Mouse (Mus musculus) spleen, postnatal 14 days (tissue): ENCODE data around the gene Ppm1l.

ENCODE experiments used
- DNase-seq, 2 experiments: peaks; one replicate each; pipeline ENCODE4 v3.0.0; 2021 to 2022; ENCODE audit warnings: low spot score in 2 of 2

The Ppm1l gene

DNA sequence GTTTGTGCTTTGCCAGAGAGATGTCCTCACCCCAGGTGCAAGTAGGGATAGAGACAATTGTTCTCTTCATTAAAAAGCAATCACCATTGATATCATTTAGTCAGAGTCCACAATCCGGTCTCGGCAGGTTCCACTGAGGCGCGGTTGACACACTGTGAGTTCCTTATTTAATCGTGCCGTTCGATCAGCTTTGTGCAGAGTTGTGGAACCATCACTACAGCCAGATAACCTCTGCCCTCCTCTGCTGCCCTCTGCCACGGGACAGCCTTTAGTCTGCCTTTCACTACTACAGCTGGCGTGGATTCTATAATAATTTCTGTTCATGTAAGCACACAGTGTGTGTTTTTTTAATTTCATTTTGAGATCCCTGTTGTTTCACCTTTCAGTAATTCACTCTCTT lies 17.2 kb downstream of the Ppm1l start:
- no peak for DNase-seq

DNA sequence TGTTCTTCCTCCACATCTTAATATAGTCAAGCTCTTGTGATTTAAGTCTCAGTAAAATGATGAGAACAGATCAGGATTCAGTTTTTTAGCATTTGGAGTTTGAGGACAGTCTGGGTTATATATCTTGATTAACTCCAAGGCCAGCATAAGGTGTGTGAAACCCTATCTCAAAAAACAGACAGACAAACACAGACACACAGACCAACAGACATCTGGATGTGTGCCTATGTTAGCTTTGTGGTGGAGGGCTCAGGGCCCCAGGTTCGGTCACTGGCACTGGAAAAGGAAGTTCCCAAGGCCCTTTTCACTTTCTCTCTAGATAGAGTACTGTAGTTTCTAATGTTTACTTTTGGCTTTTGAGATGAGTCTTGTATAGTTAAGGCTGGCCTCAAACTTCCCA lies 23.8 kb downstream of the Ppm1l start:
- no peak for DNase-seq

DNA sequence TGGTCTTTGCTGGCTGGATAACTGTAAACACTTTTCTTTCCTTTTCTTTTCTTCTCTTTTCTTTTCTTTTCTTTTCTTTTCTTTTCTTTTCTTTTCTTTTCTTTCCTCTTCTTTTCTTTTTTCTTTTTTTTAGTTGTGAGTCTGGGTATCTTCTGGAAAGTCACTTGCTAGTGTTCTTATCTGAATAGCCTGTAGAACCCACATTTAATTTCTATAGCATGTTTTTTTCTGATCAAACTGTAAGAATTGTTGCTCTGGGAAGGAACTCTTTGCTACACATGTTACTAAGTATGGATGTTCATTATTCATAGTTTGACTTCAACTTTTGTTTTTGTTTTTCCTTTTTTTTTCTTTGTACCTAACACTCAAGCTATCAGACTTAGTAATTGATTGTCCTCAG lies 24.3 kb downstream of the Ppm1l start:
- no peak for DNase-seq

DNA sequence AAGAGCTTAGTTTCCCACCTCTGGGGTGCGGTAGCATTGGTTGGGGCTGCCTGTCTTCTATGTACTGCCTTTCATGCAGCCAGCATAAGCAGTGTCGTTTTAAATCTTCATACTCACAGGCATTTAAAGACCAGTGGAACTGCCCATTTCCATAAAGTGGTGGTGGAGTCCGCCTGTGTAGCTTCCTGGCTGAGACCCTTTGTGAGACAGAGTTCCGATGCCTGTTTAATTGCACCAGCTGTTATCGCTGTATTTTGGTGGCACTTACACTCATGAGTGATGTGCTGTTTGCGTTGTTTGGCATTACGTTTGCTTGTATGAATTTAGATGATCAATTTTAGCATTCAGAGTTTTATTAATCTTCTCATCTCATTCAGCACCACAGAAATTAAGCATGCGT lies 24.9 kb downstream of the Ppm1l start:
- no peak for DNase-seq

DNA sequence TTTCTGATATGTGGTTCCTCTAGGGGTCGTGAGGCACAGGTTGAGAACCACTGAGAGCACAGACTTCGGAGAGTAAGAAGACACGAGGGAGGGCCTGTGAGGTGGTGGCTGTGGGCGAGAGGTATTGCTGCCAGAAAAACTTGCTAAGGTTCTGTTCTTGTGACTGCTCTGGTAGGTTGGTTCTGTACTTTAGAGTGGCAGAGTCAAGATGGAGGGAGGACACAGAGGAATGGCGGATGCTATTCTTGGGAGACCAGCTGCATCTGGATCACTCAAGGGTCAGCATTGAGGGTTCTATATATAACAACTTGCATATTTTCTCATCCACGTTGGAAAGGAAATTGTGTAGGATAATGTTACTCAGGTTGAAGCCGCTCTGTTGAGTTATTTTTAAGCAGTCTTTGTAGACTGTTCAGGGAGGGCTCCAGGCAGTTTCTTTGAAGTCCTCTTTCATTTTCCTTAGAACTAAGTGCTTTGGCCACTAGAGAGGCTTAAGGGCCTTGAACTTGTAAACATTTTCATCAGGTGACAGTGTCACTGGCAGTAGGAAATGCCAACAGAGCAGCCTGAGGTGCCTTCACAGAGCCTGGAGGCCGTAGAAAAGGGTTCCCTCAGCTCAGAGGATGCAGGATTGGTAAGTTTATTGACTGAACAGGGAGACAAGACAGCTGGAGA lies 25.7 kb downstream of the Ppm1l start:
- no peak for DNase-seq

DNA sequence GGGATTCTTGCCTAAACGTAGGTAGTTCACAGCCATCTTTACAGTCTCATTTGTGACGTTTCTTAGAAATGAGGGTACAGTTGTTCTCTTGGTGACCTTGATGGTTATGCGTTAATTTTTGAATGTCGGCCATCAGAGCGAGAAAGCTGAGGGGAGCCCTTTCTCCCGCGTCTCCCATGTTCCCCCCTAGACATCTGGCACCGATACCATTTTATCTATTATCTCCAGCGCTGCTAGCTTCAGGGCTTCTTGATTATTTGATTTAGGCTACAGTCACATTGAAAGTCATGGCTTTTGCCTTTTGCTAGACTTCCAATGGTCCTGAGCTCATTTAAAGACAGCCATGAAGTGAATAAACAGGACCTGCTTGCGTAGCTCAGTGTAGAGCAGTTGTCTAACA lies 26.5 kb downstream of the Ppm1l start:
- DNase-seq: no peak

DNA sequence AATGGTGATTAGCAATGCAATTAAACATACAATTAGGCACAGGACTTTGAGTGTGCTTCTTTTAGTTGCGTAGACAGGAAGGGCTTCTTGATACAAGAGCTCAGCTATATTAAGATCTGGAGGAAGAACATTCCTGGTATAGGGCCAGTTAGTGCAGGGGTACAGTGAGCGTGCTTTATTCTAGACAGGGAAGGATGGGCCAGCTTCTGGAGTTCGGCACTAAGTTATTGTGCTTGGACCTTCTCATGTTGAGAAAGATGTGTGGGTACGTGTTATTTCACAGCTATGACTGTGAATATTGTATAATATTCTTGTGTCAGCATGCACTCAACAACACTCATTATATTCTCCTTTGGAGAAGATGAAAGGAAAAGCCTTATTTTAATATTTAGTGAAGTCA lies 29.9 kb downstream of the Ppm1l start:
- DNase-seq: no peak

DNA sequence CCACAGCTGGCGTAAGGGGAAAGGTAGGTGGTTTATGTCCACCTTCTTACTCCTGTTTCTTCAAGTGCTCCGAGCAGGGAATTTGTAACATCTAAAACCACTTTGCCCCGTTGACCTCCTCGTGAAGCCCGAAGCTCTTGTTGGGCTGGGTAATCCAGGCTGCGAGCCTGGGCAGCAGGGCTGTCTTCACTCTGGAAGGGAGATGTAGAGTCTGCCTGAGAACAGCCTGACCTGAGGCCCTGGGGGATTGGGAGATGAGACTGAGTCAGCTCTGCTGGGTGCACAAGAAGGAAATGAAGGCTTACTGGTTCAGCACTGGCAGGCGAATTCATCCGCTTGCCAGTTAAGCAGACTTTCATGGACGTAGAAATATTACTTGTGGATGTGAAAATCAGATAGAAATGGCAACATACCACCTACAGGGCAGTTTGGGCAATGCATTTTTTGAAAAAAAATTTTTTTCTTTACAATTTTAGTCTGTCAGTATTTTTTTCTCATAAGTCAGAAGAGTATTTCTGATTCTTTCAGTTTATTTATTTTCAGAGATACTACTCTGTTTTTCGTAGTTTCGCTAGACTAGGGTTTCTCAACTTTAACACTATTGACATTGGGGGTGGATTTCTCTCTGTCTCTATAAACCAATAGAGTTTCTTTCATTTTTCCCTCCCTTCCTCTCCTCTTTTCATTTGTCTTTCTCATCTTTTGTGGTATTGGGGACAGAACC lies 31.7 kb downstream of the Ppm1l start:
- DNase-seq: no peak

DNA sequence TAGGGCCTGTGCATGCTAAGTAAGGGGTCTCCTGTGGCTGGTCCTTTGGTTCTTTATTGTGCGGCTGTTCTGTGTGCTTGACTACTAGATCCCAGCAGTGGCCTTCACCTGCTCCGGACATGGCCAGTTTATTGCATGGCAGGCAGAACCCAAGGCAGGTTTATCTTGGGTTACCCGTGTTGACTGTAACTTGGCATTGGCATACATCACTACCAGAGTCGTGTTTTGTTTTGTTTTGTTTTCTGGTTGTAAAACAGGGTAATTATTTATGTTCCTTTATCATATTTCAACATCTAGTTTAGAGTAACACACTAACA lies 32.2 kb downstream of the Ppm1l start:
- no peak for DNase-seq

DNA sequence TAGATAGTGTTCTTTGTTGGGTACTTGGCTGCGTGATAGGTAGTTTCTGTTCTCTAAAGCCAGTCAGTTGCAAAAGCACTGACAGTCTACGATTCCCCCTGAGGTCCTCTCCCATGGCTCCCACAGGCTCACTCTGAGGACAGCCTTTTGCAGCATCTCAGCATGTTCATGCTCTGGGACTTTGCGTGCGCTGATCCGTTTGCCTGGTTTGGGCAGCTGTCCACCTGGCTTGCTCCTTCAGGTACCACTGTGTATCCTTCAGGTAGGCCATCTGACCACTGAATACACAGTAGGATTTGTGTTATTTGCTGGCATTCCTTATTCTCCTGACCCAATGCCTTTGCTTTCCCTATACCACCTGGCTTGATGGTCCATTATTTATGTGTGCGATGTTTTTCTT lies 33.3 kb downstream of the Ppm1l start:
- no peak for DNase-seq

DNA sequence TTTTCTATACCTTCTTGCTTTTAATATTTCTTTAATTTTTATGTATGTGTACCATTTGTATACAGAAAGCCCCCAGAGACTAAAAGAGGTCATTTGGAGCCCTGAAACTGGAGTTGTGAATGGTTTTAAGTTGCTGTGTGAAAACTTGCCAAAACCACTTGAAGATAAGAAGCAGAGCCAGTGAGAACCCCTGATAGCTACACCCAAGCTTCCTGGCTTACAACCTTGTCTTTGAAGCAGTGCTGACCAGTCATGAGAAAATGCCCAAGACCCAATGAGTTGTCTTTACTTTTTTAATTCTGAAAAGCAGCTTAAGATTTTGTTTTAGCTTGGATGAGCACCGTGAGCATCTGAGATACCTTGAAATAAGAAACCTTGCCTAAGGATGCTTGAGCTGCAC lies 35.5 kb downstream of the Ppm1l start:
- DNase-seq: no peak

DNA sequence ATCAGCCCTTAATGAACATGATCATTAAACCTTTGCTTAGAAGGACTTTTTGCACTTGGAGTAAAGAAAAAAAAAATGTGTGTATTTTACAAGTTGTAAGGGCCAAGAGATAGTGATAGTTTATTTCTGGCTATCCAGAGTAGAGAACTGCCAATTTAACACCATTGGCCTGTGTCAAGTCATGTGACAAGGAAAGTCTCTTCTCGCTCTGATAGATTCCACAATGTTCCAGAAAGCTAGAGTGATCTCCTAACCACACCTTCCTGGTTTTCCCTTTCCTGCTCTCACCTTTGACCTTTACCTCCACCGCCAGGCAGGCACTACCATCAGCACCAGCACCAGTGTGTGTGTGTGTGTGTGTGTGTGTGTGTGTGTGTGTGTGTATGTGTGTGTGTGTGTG lies 38.0 kb downstream of the Ppm1l start:
- DNase-seq: no peak

DNA sequence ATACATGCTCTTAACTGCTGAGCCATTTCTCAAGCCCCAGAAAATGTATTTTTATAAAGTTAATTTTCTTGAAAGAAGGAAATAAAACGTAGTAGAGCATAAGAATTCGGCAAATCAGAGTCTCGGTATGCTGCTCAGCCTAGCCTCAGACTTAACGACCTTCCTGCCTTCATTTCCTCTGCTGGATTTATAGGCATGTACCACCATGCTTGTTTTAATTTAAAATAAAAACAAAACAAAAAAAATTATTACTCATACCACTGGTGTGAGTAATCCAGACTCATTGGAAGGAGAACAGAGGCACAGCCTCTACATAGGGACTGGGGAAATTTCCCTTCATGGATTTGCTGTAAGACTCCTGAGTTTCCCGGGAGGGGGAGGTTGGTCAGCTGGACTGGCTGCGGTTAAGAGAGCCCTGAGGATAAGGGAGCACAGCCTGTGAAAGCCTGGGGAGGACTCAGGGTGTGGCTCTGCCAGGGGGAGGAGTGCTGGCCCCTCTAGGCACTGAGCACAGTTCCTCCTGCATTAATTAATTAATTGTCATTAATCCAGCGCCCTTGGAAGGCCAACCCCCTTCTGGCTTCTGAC lies 39.5 kb downstream of the Ppm1l start:
- no peak for DNase-seq

DNA sequence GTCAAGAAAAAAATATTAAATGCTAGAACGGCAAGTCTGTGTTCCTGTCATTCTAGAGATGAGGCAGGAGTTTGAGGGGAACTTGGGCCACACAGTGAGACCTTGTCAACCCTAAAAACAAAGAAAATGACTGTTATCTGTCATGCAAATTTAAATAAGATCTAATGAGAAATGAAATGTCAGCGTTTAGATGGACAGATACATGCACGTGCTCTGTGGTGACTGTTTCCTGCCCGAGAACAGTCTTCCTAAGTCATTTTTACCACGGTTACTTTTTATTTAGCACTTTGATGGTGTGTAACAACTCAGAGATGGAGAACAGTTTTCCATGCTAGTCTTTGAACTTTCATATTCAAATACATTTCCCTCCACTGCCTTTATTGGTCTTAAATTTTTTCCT lies 40.1 kb downstream of the Ppm1l start:
- no peak for DNase-seq

DNA sequence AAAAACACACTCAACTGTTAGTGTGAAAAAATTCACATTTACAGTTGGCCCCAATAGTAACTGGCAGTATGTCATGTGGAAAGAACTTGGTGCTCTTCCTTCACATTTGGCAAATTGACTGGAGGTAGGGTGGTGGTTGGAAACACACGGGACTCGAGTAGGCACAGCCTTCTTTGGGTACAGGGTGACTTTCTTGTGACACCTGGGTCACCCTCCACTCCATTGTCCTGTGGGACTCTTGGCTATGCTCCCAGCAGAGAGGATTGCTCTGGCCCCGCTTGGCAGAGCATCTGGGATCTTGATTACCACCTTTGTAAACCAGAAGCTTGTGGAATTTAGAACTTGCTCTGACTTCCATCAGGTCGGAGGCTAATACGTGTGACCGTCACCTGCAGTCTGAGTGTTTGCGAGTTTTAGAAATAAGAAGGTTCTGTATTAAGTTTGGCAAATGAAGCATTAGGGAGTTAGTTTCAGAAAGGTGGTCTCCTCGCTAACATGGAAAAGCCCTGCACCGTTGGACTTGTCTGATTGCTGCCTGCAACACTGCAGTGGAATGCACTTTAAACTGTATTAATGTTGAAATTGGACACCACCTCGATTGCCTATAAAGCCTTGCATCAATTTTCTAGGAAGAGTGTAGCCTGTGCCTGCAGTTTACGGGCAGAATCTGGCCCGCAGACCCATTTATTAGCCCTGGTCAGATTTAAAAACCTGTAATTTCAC lies 41.4 kb downstream of the Ppm1l start:
- no peak for DNase-seq

DNA sequence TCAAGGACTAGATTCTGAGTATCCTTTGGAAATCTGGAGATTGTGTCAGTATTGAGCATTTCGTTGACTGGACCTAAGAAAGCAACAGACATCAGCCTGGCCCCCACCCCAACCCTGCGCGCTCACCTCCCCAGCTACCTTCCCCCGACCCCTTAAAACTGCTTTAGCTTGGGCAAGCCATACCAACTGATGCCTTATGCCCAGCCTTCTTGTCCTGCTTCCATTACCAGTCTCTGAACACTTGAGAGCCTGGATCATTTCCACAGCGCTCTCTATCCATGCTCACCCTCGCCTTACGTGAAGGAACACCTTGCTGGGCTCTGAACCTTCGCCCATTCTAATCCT lies 41.9 kb downstream of the Ppm1l start:
- no peak for DNase-seq

DNA sequence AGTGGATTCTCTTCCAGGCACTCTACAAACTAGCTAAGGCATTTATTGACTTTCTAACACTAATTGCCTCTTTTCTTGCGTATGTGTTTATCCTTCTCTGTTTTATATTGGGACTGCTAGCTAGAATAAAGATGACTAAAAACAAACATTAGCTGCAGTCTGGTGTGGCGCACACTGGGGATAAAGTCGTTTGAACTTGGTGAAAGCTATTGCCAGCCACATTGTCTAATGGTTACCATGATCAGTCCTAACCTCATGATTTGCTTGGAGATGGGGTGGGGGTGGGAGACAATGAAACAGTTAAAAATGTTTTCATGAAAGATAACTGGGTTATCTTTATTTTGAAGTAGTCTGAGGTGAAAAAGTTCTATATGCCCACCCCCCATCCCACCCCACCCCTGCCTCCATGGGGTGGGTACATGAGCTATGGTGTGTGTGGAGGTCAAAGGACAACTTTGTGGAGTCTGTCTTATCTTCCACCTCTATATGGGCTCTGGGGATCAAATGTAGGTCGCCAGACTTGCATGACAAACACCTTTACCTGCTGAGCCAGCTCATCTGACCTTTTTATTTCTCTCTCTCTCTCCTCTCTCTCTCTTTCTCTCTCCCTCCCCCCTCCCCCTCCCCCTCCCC lies 43.7 kb downstream of the Ppm1l start:
- no peak for DNase-seq

DNA sequence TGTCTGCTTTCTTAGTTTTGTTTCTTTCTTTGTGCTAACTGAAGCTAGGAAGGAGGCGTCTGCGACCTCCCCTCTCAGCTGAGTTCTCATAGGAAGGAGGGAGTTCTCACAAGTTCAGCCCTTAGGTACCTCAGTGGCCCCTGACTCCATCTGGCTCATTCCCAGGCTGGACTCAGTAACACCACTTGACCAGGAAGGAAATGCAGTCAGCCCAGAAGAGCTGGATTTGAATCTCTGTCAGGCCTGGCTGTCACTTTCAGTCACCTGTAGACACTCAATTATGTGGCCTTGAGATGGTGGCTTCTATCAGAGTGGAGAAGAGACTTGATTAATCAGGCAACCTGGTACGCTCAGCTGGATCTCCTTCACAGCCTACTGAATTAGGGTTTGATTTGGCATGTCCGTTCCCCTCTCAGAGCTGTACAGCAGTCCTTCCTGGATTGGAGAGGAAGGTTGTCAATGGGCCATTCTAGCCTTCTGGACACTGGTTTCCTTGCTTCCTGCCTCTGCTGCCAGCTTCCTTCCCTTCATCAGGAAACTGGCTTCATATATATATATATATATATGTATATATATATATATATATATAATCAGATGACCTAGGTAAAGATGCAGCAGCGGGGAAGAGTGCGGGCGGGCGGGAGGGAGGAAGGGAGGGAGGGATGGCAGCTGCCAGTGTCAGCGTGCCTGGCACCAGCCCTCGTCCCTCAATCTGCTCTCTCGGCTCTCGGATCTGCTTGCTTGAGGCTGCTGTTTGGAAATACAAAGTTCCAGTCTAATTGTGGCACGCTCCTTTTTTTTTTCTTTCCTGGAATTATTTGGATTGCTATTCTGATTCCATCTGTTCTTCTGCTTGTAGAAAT lies 45.1 kb downstream of the Ppm1l start:
- no peak for DNase-seq

DNA sequence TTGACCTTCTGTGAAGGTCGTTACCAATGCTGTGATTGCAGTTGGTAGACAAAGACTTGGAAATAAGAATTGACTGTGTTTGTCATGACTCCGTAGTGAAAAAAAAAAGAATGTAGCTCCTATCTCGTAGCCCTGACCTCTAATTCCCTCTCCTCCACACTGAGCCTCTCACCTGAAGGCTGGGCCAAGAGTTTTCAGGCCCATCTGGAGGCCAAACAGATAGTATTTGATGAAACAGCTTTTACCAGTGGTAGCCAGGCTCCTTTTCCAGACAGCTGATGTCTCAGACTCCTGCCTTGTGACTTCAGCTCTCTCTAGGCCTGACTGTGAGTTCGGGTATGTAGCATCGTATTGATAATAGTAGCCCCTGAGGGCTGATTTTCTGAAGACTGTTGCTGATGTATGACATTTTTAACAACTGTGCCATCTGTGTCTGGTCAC lies 45.7 kb downstream of the Ppm1l start:
- DNase-seq: no peak

DNA sequence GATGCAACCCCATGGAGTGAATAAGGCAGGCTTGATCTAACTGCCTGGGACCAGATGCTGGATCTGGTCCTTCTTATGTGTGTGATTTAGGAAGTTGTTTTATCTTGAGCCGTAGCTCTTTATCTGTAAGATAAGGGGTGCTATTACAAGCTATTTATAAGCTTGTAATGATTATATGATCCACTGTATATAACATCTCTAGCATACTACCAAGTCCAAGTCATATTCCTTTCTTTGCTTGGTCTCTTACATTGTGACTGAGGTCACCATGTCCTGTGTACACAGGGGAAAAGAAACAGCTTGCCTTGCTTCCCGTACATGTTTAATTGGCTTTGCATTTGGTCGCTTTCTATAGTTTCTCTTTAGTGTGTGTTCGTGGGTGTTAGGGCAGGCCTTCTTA lies 46.2 kb downstream of the Ppm1l start:
- DNase-seq: no peak

DNA sequence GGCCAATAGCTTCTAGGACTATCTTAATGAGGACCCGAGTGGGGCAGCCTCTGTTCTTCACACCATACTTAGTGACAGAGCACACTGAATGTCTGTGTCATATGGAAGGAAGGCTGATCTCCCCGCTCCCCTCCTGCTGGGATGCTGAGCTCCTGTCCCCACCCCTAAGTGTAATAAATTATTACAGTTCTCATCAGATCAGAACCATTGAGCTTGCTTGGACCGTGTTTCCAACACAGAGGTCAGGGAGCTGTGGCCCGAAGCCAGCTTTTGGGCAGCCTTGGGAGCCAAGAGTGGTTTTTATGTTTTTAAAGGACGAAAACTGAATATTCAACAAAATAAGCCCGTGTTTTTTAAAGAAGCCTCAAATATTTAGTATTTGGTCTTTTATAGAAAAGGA lies 47.5 kb downstream of the Ppm1l start:
- DNase-seq: no peak

DNA sequence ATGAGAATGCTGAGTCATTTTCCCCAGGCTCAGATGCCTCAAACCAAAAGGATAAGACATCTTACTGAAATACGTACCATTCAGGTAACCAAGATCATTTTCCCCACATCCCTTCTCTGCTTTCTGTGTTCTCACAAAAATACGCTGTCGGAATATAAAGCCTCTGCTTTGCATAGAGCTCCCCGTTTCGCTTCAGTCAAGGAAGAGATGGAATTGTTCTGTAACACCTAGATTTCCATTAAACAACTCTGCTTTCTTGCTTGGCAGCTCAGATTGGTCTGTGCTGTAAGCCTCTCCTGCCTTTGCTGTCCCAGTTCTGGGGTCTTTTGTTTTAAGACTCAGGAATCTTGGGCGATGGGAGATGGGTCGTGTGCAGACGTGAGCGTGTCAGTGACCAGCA lies 51.3 kb downstream of the Ppm1l start:
- no peak for DNase-seq
